Mouse (Mus musculus): ENCODE data around the gene Gosr2.

GRCm38 (mm10) chr11:103675556-103675955, 22.1 kb downstream of the Gosr2 start:
- peak; percentile 97 for TF ChIP-seq CTCF (IDR thresholded peaks at IDR 0.05; ENCODE audit: borderline replicate concordance, insufficient read depth, low read depth, low read length)
- no peak for TF ChIP-seq POLR2A (IDR thresholded peaks at IDR 0.05; ENCODE audit: borderline replicate concordance, insufficient read depth, low read length)

Data from cerebellum, adult 2 months (tissue).